Mouse (Mus musculus): ENCODE data around the gene Fam166b. TPM values are rescaled to one million over a fixed set of nuclear protein-coding genes. Genes with fewer than 3 reads are reported as not detected.

Gene Fam166b
- total RNA-seq, 2 experiments from 2014 or later: 0.25 TPM; not detected in 1

GRCm38 (mm10) chr4:43431690-43432089, 2.8 kb upstream of the Fam166b start:
- DNase-seq (ENCODE audit: low spot score in 2 of 2): peak; percentile 60 to 69

GRCm38 (mm10) chr4:43428180-43428861, 613 bp downstream of the Fam166b start:
- DNase-seq (ENCODE audit: low spot score in 2 of 2): no peak

- no peak for DNase-seq (ENCODE audit: low spot score in 2 of 2)
Observed at GRCm38 (mm10) chr4:43427501-43428179, 1.3 kb downstream of the Fam166b start.

- no peak for DNase-seq (ENCODE audit: low spot score in 2 of 2)
Observed at GRCm38 (mm10) chr4:43426487-43426886, 2.4 kb downstream of the Fam166b start.

- no peak for DNase-seq (ENCODE audit: low spot score in 2 of 2)
Observed at GRCm38 (mm10) chr4:43425648-43426380, 3.1 kb downstream of the Fam166b start.

GRCm38 (mm10) chr4:43425197-43425596, 3.7 kb downstream of the Fam166b start:
- no peak for DNase-seq (ENCODE audit: low spot score in 2 of 2)

GRCm38 (mm10) chr4:43424072-43424471, 4.9 kb downstream of the Fam166b start:
- no peak for DNase-seq (ENCODE audit: low spot score in 2 of 2)

GRCm38 (mm10) chr4:43423267-43423934, 5.5 kb downstream of the Fam166b start:
- DNase-seq (ENCODE audit: low spot score in 2 of 2): no peak

- DNase-seq (ENCODE audit: low spot score in 2 of 2): no peak
Observed at GRCm38 (mm10) chr4:43421632-43422240, 7.2 kb downstream of the Fam166b start.

GRCm38 (mm10) chr4:43420305-43420704, 8.6 kb downstream of the Fam166b start:
- peak in 1 of 2 experiments; percentile 57 for DNase-seq (ENCODE audit: low spot score in 2 of 2)

- DNase-seq (ENCODE audit: low spot score in 2 of 2): no peak
Observed at GRCm38 (mm10) chr4:43419801-43420281, 9.1 kb downstream of the Fam166b start.

GRCm38 (mm10) chr4:43418973-43419656, 9.8 kb downstream of the Fam166b start:
- DNase-seq (ENCODE audit: low spot score in 2 of 2): no peak

GRCm38 (mm10) chr4:43418450-43418849, 10.5 kb downstream of the Fam166b start:
- DNase-seq (ENCODE audit: low spot score in 2 of 2): no peak

GRCm38 (mm10) chr4:43417269-43418062, 11.5 kb downstream of the Fam166b start:
- no peak for DNase-seq (ENCODE audit: low spot score in 2 of 2)

GRCm38 (mm10) chr4:43416071-43416490, 12.9 kb downstream of the Fam166b start:
- DNase-seq (ENCODE audit: low spot score in 2 of 2): no peak

GRCm38 (mm10) chr4:43415221-43416070, 13.5 kb downstream of the Fam166b start:
- DNase-seq (ENCODE audit: low spot score in 2 of 2): no peak

- no peak for DNase-seq (ENCODE audit: low spot score in 2 of 2)
Observed at GRCm38 (mm10) chr4:43414761-43415160, 14.2 kb downstream of the Fam166b start.
